Mouse (Mus musculus): ENCODE results near the gene Mdfi. TPM values are rescaled to one million over a fixed set of nuclear protein-coding genes. Genes with fewer than 3 reads are reported as not detected.
A peak's percentile ranks its signal among the peaks of the same experiment; 100 is the strongest.

Mdfi gene
- 10.4 and 12.4 TPM in 2 replicates for polyA plus RNA-seq (2014; fragmentation: Nextera tagmentation; extraction: Ambion mirVana)

- 2% methylated on average over 18 of the region's 18 CpGs for WGBS
- Histone ChIP-seq H3K4me1 (ENCODE audit: control insufficient read depth, insufficient read depth, low read length) (peaks cover 2% of the 10 kb centered on the region; the same call in 1 of the 2 replicates), H3K36me3 (ENCODE audit: control insufficient read depth, insufficient read depth, low read length) (no peaks in the 10 kb centered on the region), H3K27me3 (replicated peaks; ENCODE audit: control insufficient read depth, insufficient read depth, low read length) (peaks cover 37% of the 10 kb centered on the region), H3K9ac (ENCODE audit: low read length) (0 out of 2 replicates have a peak within 1 kb of the TSS, but pooled peaks have one; percentile 13), H3K9me3 (replicated peaks; ENCODE audit: control insufficient read depth, low read length) (no peaks in the 10 kb centered on the region), H3K27ac (ENCODE audit: low read depth, low read length) (no peak within 1 kb of the TSS), H3K4me3 (ENCODE audit: low read depth, low read length) (peak within 1 kb of the TSS; percentile 44), H3K4me2 (ENCODE audit: low read length) (peak within 1 kb of the TSS; percentile 97)
- DNase-seq (ENCODE audit: low spot score), result no peak
- ATAC-seq, result no peak
Observed at GRCm38 (mm10) chr17:47834482-47834767, at the start of gene Mdfi. Mdfi (minus strand) TSS chr17:47834691.

GRCm38 (mm10) chr17:47883099-47883498, 48.6 kb upstream of the Mdfi start:
- H3K4me3 ChIP-seq (ENCODE audit: low read depth, low read length), result no peak overlapping the region
- no peaks in the 10 kb centered on the region for H3K27me3 ChIP-seq (replicated peaks; ENCODE audit: control insufficient read depth, insufficient read depth, low read length)
- WGBS, result 90% methylated on average over 5 of the region's 5 CpGs
- no peaks in the 10 kb centered on the region for H3K9me3 ChIP-seq (replicated peaks; ENCODE audit: control insufficient read depth, low read length)
- H3K4me1 ChIP-seq (ENCODE audit: control insufficient read depth, insufficient read depth, low read length), result peaks cover 40% of the 10 kb centered on the region
- no peak overlapping the region for H3K27ac ChIP-seq (ENCODE audit: low read depth, low read length)
- DNase-seq (ENCODE audit: low spot score) (no peak), ATAC-seq (no peak)
- H3K9ac ChIP-seq (ENCODE audit: low read length), result no peak overlapping the region
- H3K4me2 ChIP-seq (ENCODE audit: low read length), result no peak overlapping the region
- peaks cover 25% of the 10 kb centered on the region for H3K36me3 ChIP-seq (ENCODE audit: control insufficient read depth, insufficient read depth, low read length)

GRCm38 (mm10) chr17:47881330-47881729, 46.8 kb upstream of the Mdfi start:
- 73% methylated on average over 13 of the region's 13 CpGs for WGBS
- Histone ChIP-seq H3K27me3 (replicated peaks; ENCODE audit: control insufficient read depth, insufficient read depth, low read length) (no peaks in the 10 kb centered on the region), H3K9ac (ENCODE audit: low read length) (no peak overlapping the region), H3K4me1 (ENCODE audit: control insufficient read depth, insufficient read depth, low read length) (peaks cover 44% of the 10 kb centered on the region), H3K4me3 (ENCODE audit: low read depth, low read length) (no peak overlapping the region), H3K4me2 (ENCODE audit: low read length) (no peak overlapping the region), H3K36me3 (ENCODE audit: control insufficient read depth, insufficient read depth, low read length) (peaks cover 25% of the 10 kb centered on the region), H3K27ac (ENCODE audit: low read depth, low read length) (no peak overlapping the region), H3K9me3 (replicated peaks; ENCODE audit: control insufficient read depth, low read length) (no peaks in the 10 kb centered on the region)
- DNase-seq (ENCODE audit: low spot score) (no peak), ATAC-seq (no peak)

- Histone ChIP-seq H3K27ac (ENCODE audit: low read depth, low read length) (peak overlapping the region; percentile 89), H3K9me3 (replicated peaks; ENCODE audit: control insufficient read depth, low read length) (no peaks in the 10 kb centered on the region), H3K27me3 (replicated peaks; ENCODE audit: control insufficient read depth, insufficient read depth, low read length) (no peaks in the 10 kb centered on the region), H3K4me2 (ENCODE audit: low read length) (peak overlapping the region; percentile 54), H3K36me3 (ENCODE audit: control insufficient read depth, insufficient read depth, low read length) (peaks cover 36% of the 10 kb centered on the region), H3K4me3 (ENCODE audit: low read depth, low read length) (peak overlapping the region; percentile 31; the same call in 1 of the 2 replicates), H3K9ac (ENCODE audit: low read length) (peak overlapping the region; percentile 62), H3K4me1 (ENCODE audit: control insufficient read depth, insufficient read depth, low read length) (peaks cover 44% of the 10 kb centered on the region)
- ATAC-seq (peak; percentile 33), DNase-seq (ENCODE audit: low spot score) (peak; percentile 54)
- WGBS, result 28% methylated on average over 3 of the region's 3 CpGs
Observed at GRCm38 (mm10) chr17:47879207-47879606, 44.7 kb upstream of the Mdfi start.

- WGBS, result 8% methylated on average over 32 of the region's 35 CpGs
- Histone ChIP-seq H3K36me3 (ENCODE audit: control insufficient read depth, insufficient read depth, low read length) (peaks cover 34% of the 10 kb centered on the region), H3K27ac (ENCODE audit: low read depth, low read length) (peak overlapping the region; percentile 89), H3K4me2 (ENCODE audit: low read length) (peak overlapping the region; percentile 54), H3K9me3 (replicated peaks; ENCODE audit: control insufficient read depth, low read length) (no peaks in the 10 kb centered on the region), H3K4me1 (ENCODE audit: control insufficient read depth, insufficient read depth, low read length) (peaks cover 45% of the 10 kb centered on the region), H3K4me3 (ENCODE audit: low read depth, low read length) (peak overlapping the region; percentile 31), H3K9ac (ENCODE audit: low read length) (peak overlapping the region; percentile 62), H3K27me3 (replicated peaks; ENCODE audit: control insufficient read depth, insufficient read depth, low read length) (no peaks in the 10 kb centered on the region)
- peak; percentile 72 for ATAC-seq
- peak; percentile 82 for DNase-seq (ENCODE audit: low spot score)
Observed at GRCm38 (mm10) chr17:47878378-47879089, 44.0 kb upstream of the Mdfi start.

GRCm38 (mm10) chr17:47877715-47878377, 43.4 kb upstream of the Mdfi start:
- H3K4me1 ChIP-seq (ENCODE audit: control insufficient read depth, insufficient read depth, low read length), result peaks cover 52% of the 10 kb centered on the region
- peak overlapping the region; percentile 89 for H3K27ac ChIP-seq (ENCODE audit: low read depth, low read length)
- peak overlapping the region; percentile 54 for H3K4me2 ChIP-seq (ENCODE audit: low read length)
- H3K36me3 ChIP-seq (ENCODE audit: control insufficient read depth, insufficient read depth, low read length), result peaks cover 34% of the 10 kb centered on the region
- peak overlapping the region; percentile 62 for H3K9ac ChIP-seq (ENCODE audit: low read length)
- H3K4me3 ChIP-seq (ENCODE audit: low read depth, low read length), result peak overlapping the region; percentile 31
- peak; percentile 13 for ATAC-seq
- H3K27me3 ChIP-seq (replicated peaks; ENCODE audit: control insufficient read depth, insufficient read depth, low read length), result no peaks in the 10 kb centered on the region
- H3K9me3 ChIP-seq (replicated peaks; ENCODE audit: control insufficient read depth, low read length), result no peaks in the 10 kb centered on the region
- DNase-seq (ENCODE audit: low spot score), result no peak
- 18% methylated on average over 10 of the region's 10 CpGs for WGBS

- WGBS, result 10% methylated on average over 26 of the region's 26 CpGs
- ATAC-seq, result peak; percentile 32; the same call in 1 of the 2 replicates
- DNase-seq (ENCODE audit: low spot score), result peak; percentile 81
- no peaks in the 10 kb centered on the region for H3K27me3 ChIP-seq (replicated peaks; ENCODE audit: control insufficient read depth, insufficient read depth, low read length)
- peak overlapping the region; percentile 31 for H3K4me3 ChIP-seq (ENCODE audit: low read depth, low read length)
- H3K36me3 ChIP-seq (ENCODE audit: control insufficient read depth, insufficient read depth, low read length), result peaks cover 34% of the 10 kb centered on the region
- peak overlapping the region; percentile 62 for H3K9ac ChIP-seq (ENCODE audit: low read length)
- H3K4me1 ChIP-seq (ENCODE audit: control insufficient read depth, insufficient read depth, low read length), result peaks cover 59% of the 10 kb centered on the region
- no peaks in the 10 kb centered on the region for H3K9me3 ChIP-seq (replicated peaks; ENCODE audit: control insufficient read depth, low read length)
- peak overlapping the region; percentile 54 for H3K4me2 ChIP-seq (ENCODE audit: low read length)
- H3K27ac ChIP-seq (ENCODE audit: low read depth, low read length), result peak overlapping the region; percentile 89
Observed at GRCm38 (mm10) chr17:47876776-47877714, 42.6 kb upstream of the Mdfi start.

- WGBS, result 10% methylated on average over 9 of the region's 9 CpGs
Observed at GRCm38 (mm10) chr17:47873341-47873791, 38.9 kb upstream of the Mdfi start.

More at GRCm38 (mm10) chr17:47873341-47873791, 38.9 kb upstream of the Mdfi start:
- Histone ChIP-seq H3K36me3 (ENCODE audit: control insufficient read depth, insufficient read depth, low read length) (peaks cover 53% of the 10 kb centered on the region), H3K4me3 (ENCODE audit: low read depth, low read length) (no peak overlapping the region), H3K9ac (ENCODE audit: low read length) (no peak overlapping the region; the same call in 1 of the 2 replicates), H3K27me3 (replicated peaks; ENCODE audit: control insufficient read depth, insufficient read depth, low read length) (no peaks in the 10 kb centered on the region), H3K27ac (ENCODE audit: low read depth, low read length) (peak overlapping the region; percentile 82), H3K4me2 (ENCODE audit: low read length) (peak overlapping the region; percentile 21; the same call in 1 of the 2 replicates), H3K4me1 (ENCODE audit: control insufficient read depth, insufficient read depth, low read length) (peaks cover 38% of the 10 kb centered on the region), H3K9me3 (replicated peaks; ENCODE audit: control insufficient read depth, low read length) (no peaks in the 10 kb centered on the region)
- DNase-seq (ENCODE audit: low spot score), result peak; percentile 80
- ATAC-seq, result peak; percentile 43

Measured in forebrain, embryonic 14.5 days (tissue).